Mouse (Mus musculus) kidney, postnatal 14 days (tissue): Measurements from ENCODE around the gene Gm7298.
"Not testable (repeated sequence)": the region's sequence is repeated elsewhere in the genome, so short reads cannot be mapped to it uniquely, and the experiment has no call there.

Experiments used
- DNase-seq: peaks from one replicate; pipeline ENCODE4 v3.0.0; 2022; ENCODE audit warnings: mixed read lengths

Gm7298 gene

DNA sequence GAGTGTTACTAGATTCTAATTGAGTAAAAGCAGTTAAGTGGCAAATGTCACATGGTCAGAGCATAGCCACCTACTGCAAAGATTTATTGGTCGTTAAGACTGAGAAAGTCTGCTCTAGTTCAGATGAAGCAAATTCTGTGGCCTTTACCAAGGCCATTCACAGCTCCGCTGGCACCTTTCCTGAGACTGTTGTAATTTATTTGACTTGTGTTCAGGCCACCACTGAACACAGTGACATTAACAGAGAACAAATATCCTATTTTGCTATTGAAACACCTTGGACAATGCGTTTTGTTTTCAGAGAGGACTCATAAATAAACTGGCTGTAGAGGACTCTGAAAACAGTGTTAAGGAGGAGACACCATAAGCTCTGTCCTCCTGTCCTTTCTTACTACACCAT is at the start of gene Gm7298:
Gene Gm7298, plus strand, starts transcription at position 301 of the 400 bp plus-strand sequence.
- no peak for DNase-seq

- no peak for DNase-seq
Observed at GRCm38 (mm10) chr6:121828034-121828433, 95.3 kb downstream of the Gm7298 start.

GRCm38 (mm10) chr6:121836361-121836760 is 103.6 kb downstream of the Gm7298 start:
- no peak for DNase-seq

- not testable (repeated sequence) for DNase-seq
Observed at GRCm38 (mm10) chr6:121838271-121838670, 105.5 kb downstream of the Gm7298 start, which contains the start of gene Mug1. Mug1 (plus strand) TSS chr6:121838541.
